Mouse (Mus musculus) heart, postnatal 14 days (tissue): Measurements from ENCODE around the gene Zfp619. TPM values are rescaled to one million over a fixed set of nuclear protein-coding genes. Genes with fewer than 3 reads are reported as not detected.
A peak's percentile ranks its signal among the peaks of the same experiment; 100 is the strongest.
"Not testable (repeated sequence)": the region's sequence is repeated elsewhere in the genome, so short reads cannot be mapped to it uniquely, and the experiment has no call there.

Experiments
- DNase-seq, 2 experiments: peaks; one replicate each; pipeline ENCODE4 v3.0.0; 2021 to 2022
- intact Hi-C: fragments of 180-260 bp; cut with DNase I; formaldehyde crosslinking; loops from one replicate; pipeline ENCODE4 v1.15.1; 2025
- long read RNA-seq, 2 experiments: library from polyadenylated mRNA; stranded (forward); transcript quantifications; one replicate each; pipeline ENCODE4 v2.0.0; 2021
- total RNA-seq, 2 experiments: library from RNA; stranded (reverse); gene quantifications; 2 replicates each; pipeline ENCODE4 v1.2.3; 2021

Zfp619 gene
- total RNA-seq, result 1 to 10 TPM; 2.1 to 2.3 TPM
- long read RNA-seq, experiment 1, full-length matches to known transcripts, result 2 of 2 reads
- long read RNA-seq, experiment 1, partial matches to known transcripts, result 0 of 2 reads
- long read RNA-seq, experiment 1, other reads (novel, unspliced or antisense), result 0 of 2 reads
- long read RNA-seq, experiment 2, partial matches to known transcripts, result 0 of 1 reads
- long read RNA-seq, experiment 2, other reads (novel, unspliced or antisense), result 1 of 1 reads

GRCm38 (mm10) chr7:39517616-39518177 lies at the start of gene Zfp619:
TSS of gene Zfp619 (plus strand) at chr7:39517766.
- peak; percentile 94 to 95 for DNase-seq
- intact Hi-C loops, result loop anchor here (5.0 kb wide), 2 partner anchors 35 to 65 kb away; no protein-coding TSS in a partner anchor

GRCm38 (mm10) chr7:39479013-39479412 lies 38.6 kb upstream of the Zfp619 start:
- intact Hi-C loops, result no loop called here
- no peak for DNase-seq

DNA sequence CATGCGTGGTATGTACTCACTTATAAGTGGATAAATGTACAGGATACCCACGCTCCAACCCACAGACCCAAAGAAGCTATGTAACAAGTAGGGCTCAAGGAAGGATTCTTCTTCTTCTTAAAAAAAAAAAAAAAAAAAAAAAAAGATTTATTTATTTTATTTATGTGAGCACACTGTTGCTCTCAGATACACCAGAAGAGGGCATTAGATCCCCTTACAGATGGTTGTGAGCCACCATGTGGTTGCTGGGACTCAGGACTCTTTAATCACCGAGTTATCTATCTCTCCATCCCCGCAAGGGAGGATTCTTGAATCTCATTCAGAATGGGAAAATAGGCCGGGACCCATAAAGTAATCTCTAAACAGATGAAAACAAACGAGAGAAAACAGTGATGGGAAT lies 33.2 kb upstream of the Zfp619 start:
- intact Hi-C loops, result no loop called here
- no peak for DNase-seq

GRCm38 (mm10) chr7:39487159-39487853 lies 30.3 kb upstream of the Zfp619 start:
- intact Hi-C loops, result no loop called here
- peak in 1 of 2 experiments; percentile 3 for DNase-seq

DNA sequence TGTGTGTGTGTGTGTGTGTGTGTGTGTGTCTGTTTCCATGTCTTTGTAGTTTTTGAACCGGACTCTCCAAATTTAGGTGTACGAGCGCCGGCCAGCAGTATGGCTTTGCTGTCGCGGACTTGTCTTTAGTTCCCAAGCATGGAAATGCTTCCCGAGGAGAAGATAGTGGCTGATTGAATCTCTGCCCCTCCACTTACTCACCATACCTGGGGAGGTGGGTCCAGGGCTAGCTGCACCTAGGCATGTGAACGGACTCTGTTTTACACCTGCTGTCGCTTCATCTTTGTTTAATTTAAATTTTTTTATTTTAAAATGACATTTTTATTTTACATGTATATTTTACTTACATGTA lies 29.7 kb upstream of the Zfp619 start:
- no peak for DNase-seq
- intact Hi-C loops, result no loop called here

DNA sequence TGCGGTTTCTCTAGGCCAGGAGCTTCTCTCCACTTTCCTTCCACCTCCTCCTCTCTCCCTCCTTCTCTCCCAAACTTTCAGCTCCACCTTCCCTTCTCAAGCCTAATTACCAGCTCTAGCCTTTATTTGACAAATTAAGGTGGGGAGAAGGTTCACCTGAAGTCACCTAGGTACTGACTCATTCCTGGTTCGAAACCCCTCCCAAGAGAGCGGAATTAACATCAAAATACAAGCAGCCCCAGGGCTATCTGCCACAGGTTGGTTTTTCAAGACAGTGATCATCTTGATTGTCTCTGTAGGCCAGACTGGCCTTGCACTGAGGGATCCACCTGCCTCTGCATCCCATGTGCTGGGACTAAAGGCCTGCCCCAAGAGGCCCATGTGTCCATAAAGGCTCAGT lies 22.9 kb upstream of the Zfp619 start:
- intact Hi-C loops, result no loop called here
- no peak for DNase-seq

DNA sequence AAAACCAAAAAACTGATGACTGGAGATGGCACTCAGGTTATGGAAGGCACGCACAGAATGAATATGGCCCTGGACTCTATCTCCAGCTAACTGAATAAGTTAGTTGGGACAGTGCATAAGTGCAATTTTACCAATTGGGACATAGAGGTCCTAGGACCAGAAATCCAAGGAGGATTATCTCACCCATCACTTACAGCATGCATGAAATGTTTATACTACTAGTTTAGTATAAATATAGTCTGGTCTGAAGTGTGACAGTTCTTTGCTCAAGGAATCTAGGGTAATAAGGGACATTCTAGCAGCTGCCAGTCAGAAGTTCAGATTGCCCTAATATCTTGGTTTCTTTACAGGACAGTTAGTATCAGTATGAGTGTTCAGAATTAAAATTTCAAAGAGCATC lies 13.5 kb upstream of the Zfp619 start:
- DNase-seq, result no peak
- intact Hi-C loops, result no loop called here

- peak; percentile 11 to 20 for DNase-seq
- intact Hi-C loops, result loop anchor here (5.0 kb wide), 2 partner anchors 34 to 66 kb away; no protein-coding TSS in a partner anchor
Observed at GRCm38 (mm10) chr7:39518362-39518761, 796 bp downstream of the Zfp619 start.

- no peak for DNase-seq
- intact Hi-C loops, result no loop called here
Observed at GRCm38 (mm10) chr7:39523703-39524424, 6.3 kb downstream of the Zfp619 start.

DNA sequence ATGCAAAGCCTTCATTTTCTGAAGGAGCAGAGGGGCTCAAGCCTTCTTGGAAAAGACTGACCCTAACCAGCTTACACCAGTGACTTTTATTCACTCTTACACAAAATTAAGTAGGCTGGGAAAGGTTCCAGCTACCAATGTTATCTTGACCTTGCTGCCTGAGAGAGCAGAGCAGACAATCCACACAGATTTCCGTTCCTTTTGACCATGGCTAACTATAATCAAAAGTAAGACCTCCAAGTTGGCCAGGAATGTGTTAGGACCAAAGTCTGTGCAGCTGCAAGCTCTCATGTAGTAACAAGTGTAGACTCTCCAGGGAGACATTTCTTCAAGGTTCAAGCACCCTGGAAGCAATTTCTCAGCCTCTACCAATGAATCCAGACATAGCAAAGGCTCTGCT lies 25.6 kb downstream of the Zfp619 start:
- no peak for DNase-seq
- intact Hi-C loops, result no loop called here

DNA sequence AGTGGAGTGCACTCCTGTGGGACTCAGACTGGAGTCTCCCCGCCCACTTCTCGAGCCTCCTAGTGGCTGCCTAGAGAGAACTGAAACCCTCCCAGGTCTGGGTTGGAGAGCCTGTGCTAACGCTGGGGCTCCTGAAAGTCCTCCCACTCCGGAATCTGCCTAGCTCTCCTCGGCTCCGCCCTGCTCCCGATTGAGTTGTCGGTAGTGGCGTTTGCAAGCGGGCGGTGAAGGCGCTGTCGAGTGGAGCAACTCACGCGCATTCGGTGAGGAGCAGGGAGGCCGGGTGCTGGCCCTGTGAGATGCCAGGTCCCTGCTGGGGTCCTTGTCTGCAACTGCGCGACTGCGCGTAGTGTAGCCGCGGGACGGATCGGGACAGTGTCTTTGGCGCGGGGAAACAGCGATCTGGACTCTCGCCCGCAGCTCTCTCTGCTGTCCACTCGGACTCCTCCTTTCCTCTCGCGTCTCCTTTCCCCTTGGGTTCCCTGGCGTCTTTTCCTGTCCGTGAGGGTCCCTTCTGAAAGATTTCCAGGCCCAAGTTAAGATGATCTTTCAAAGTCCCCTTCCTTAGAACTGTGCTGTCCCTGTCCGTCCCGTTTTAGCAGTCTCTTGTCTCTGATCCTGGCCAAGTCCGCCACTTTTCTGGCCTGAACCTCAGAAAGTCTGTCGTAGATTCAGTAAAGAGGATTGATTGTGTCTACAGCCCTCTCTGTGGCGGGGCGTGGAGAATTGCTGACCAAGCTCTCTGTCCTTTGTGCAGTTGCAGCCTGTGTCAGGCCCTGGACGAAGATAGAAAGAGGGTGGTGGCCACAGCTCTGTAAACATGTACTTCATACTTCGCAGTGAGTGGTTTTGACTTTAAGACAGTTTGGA lies 26.9 kb downstream of the Zfp619 start:
- intact Hi-C loops, result no loop called here
- DNase-seq, result peak; percentile 80 to 81

GRCm38 (mm10) chr7:39545134-39545533 lies 27.6 kb downstream of the Zfp619 start:
- intact Hi-C loops, result no loop called here
- no peak for DNase-seq

DNA sequence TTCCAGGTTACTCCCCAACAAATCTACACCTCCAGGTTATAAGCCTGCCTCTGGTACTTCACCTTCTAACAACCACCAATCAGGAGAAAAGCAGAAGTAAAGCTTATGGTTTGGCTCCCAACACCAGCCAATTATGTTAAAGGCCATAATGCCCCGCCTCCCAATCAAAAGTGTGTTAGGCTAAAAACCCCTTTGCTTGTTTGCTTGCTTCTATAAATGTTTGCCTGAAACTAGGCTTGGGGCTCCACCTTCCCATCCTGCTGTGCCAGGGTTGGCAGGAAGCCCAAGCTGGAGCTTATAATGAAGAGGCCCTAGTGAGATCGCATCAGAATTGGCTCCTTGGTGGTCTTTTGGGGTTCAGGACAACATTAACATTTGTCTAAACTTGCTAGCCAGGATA lies 31.8 kb downstream of the Zfp619 start:
- peak; percentile 45 to 58 for DNase-seq
- intact Hi-C loops, result no loop called here

DNA sequence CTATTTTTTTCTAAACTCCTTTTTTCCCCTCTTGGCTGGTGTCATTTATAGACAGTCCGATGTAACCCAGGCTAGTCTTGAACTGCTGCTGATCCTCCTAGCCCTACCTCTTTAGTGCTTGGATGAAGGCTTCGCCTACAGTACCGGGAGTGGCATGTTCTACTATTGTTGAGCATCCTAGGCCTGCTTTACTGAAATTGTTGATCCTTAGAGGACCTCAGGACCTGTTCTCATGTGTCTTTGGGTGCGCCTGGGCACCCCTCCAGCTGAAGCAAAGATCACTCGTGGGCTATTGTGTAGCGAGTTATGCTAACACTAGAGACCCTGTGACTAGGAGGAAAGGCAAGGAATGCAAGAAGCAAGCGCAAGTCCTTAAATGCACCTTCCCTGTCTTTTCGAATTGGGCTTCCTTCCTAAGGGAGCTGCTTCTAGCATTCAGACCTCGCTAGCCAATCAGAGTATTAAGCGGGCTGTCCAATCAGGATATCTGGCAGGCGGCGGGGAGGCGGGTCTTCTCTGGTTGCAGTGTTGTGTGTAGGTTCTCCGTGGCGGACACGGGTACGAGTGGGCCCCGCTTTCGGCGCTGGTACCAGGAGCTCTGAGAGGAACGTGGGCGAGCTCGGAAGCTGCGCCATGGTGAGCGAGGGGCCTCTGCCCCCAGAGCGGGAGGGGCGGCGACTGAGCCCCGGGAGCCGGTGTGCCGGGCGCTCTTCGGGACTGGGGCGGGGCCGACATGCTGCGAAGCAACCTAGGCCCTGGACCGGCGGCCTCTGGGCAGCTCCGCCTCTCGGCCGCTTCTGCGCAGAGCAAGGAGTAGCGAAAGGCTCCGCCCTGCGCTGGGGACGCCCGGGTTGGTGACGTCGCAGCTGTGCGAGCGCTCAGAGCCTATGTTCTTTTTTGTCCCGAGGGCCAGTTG lies 34.7 kb downstream of the Zfp619 start:
- intact Hi-C loops, result loop anchor here (2.0 to 5.0 kb wide), 2 partner anchors 35 to 103 kb away; partner anchors contain the start of gene Zfp619

GRCm38 (mm10) chr7:39552993-39553392 lies 35.4 kb downstream of the Zfp619 start:
- intact Hi-C loops, result loop anchor here (5.0 kb wide), 1 partner anchor 36 kb away; the partner anchor contains the start of gene Zfp619
- DNase-seq, result no peak

More for the DNA sequence above, 34.7 kb downstream of the Zfp619 start:
- peak; percentile 95 for DNase-seq

GRCm38 (mm10) chr7:39553871-39554270 lies 36.3 kb downstream of the Zfp619 start:
- no peak for DNase-seq
- intact Hi-C loops, result loop anchor here (5.0 kb wide), 1 partner anchor 37 kb away; the partner anchor contains the start of gene Zfp619

DNA sequence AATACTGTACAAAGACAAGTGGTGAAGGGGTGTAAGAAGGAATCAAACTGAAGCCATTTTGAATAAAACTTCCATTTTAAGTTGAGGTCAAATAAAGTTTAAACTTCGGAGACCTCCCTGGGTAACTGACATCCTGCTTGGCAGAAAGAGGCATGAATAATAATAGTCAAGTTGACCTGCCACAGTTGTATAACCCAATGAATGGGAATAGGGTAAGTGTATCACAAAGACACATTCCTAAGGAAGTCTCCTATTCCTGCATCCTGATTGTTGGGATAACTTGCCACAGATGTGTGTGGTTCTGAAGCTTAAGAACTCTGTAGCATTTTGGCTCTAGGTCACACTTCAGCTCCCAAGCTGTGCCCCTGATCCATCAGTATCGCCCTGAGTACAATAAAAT lies 62.5 kb downstream of the Zfp619 start:
- intact Hi-C loops, result no loop called here
- DNase-seq, result no peak

DNA sequence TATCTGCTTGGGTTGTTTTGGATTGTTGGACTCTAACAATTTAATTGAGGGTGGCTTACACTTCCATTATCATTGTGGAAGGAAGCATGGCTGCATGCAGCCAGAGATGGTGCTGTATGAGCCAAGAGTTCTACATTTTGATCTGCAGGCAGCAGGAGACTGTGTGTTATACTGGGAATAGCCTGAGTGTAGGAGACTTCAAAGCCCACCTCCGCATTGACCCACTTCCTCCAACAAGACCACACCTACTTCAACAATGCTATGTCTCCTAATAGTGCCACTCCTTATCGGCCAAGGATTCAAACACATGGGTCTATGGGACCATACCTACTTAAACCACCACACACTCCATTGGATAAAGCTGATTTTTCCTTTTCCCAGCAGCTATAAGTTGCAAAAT lies 63.0 kb downstream of the Zfp619 start:
- intact Hi-C loops, result no loop called here
- DNase-seq, result no peak

DNA sequence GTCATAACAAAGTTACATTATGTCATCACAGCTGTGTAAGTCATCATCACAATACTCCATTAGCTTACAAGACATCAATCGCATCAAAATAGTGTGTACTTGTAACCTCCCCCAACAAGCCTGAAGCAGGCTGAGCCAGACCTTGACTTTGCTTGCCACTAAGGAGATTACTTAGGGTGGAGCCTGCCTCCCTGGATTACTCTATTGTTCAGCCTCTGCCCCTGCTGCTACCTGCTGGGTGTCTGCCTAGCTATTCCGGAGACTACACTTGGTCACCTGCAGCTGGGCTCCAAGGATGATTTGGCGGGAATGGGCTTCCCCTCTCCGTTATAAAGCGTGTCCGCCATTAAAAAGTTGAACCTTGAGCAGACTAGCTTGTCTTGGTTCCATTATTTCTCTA lies 69.3 kb downstream of the Zfp619 start:
- intact Hi-C loops, DNase-seq: not testable (repeated sequence)
